Mouse (Mus musculus): Measurements from ENCODE around the gene Klk8.

The Klk8 gene

GRCm38 (mm10) chr7:43797333-43797769, at the start of gene Klk8:
Gene Klk8, plus strand, starts transcription at chr7:43797577.
- peak; percentile 11 for DNase-seq (ENCODE audit: low read depth, low spot score)

GRCm38 (mm10) chr7:43747788-43748187, 49.6 kb upstream of the Klk8 start:
- DNase-seq (ENCODE audit: low read depth, low spot score): no peak

- no peak for DNase-seq (ENCODE audit: low read depth, low spot score)
Observed at GRCm38 (mm10) chr7:43752806-43753205, 44.6 kb upstream of the Klk8 start.

DNA sequence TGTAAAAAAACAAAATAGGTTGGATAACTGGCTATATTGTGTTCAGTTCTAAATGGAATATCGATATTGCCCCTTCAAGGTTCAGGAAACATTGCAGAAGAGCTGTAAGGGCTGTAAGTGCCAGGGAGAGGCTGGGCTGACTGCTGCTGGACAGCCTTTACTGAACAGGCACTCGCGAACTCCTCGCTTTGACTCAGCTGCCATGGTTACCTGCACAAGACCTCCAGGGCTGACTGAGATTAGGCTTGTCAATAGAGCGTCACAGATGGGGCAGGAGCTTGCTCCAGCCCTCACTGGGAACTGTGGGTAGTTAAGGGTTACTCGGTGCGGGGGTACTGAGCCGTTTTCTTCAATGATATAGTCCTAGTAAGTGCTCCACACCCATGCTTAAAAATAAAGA, 30.9 kb upstream of the Klk8 start:
- DNase-seq (ENCODE audit: low read depth, low spot score): no peak

DNA sequence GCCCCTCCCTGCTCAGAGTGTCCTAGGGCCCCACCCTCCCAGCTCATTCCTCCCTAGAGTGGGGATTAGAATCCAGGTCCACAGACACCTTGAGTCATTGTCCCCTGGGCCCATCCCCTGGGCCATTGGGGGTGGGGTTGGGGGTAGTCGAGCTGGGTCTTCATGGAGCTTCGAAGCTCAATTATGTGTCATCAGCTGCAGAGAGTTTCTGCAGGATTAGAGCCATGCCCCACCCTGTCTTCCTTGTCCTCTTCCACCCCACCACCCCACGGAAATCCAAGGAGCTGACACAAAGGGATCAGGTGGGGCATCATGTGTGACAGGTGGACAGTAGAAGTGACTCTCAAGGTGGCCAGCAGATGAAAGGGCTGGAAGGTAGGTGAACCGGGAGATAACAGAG, 28.8 kb upstream of the Klk8 start, which contains the start of gene Klk12:
Klk12 (plus strand) TSS at position 301 of the 400 bp plus-strand sequence.
- no peak for DNase-seq (ENCODE audit: low read depth, low spot score)

DNA sequence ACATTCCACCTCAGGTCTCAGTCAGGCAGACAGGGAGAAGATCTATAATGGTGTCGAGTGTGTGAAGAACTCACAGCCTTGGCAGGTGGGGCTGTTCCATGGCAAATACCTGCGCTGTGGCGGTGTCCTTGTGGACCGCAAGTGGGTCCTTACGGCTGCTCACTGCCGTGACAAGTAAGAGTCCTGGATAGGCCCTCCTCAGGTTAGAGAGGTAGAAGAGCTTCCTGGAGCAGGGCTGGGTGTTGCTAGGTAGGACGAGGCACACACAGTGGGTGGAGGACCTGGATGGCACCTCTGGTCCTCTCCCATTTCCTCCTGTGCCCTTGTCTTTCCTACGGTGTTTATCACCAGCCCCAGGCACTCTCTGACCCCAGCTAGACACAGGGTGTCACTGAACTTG, 27.7 kb upstream of the Klk8 start:
- no peak for DNase-seq (ENCODE audit: low read depth, low spot score)

DNA sequence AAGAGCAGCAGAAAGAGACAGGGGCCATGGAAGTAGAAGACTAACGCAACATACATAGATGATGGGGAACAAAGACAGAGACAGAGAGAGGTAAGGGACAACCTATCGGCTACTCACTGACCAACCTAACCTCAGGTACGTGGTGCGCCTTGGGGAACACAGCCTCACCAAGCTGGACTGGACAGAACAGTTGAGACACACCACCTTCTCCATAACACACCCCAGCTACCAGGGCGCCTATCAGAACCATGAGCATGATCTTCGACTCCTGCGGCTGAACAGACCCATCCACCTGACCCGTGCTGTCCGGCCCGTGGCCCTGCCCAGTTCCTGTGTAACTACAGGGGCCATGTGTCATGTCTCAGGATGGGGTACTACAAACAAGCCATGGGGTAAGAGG, 26.7 kb upstream of the Klk8 start:
- DNase-seq (ENCODE audit: low read depth, low spot score): no peak

DNA sequence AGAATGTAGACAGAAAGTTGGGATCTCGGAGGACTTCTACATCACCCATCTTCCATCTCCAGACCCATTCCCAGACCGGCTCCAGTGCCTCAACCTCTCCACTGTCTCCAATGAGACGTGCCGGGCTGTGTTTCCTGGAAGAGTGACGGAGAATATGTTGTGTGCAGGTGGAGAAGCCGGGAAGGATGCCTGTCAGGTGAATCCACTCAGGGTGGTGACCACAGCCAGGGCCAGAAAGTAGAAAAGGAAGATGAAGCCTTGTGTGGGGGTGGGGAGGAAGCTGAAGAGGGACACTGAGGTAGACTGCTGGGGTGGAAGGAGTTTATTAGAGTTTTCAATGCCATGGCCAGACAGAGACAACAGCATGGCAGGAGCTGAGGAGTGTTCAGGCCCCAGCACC, 25.5 kb upstream of the Klk8 start:
- DNase-seq (ENCODE audit: low read depth, low spot score): no peak

DNA sequence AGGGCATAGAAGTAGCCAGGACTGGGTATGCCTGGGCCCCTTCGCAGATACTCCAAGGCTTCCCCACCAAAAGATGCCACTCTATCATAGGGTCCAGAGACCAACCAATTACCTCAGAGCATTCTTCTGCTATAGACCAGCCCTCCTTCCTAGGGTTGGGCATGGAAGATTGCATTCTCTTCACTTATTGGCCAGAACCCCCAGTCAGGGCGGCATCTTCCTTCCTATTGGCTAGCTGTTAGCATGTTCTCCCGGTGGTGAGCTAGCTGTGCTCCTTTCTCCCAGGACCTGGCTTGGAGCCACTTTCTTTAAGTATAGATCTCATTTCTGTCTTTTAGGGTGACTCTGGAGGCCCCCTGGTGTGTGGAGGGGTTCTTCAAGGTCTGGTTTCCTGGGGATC, 24.5 kb upstream of the Klk8 start:
- DNase-seq (ENCODE audit: low read depth, low spot score): no peak

DNA sequence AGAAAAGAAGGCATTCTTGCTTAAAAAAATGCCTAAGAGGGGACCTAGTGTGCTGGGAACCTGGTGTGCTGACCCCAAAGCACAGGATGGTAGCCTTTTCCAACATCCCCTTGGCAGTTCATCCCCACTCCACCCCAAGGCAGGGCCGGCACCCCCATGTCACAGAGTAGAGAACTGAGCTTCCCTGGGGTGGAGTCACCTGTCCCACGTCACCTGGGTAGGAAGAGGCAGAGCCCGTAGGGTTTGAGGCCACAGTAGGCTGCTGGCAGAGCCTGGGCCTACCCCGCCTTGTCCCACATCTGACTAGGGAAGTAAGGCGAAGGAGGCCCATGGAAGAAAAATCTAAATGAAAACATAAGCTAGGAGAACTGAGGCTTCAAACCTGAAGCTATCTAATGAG, 23.0 kb upstream of the Klk8 start, which contains the start of gene Klk11:
Klk11 (plus strand) TSS at position 241 of the 400 bp plus-strand sequence.
- no peak for DNase-seq (ENCODE audit: low read depth, low spot score)

- no peak for DNase-seq (ENCODE audit: low read depth, low spot score)
Observed at GRCm38 (mm10) chr7:43774802-43775201, 22.6 kb upstream of the Klk8 start.

DNA sequence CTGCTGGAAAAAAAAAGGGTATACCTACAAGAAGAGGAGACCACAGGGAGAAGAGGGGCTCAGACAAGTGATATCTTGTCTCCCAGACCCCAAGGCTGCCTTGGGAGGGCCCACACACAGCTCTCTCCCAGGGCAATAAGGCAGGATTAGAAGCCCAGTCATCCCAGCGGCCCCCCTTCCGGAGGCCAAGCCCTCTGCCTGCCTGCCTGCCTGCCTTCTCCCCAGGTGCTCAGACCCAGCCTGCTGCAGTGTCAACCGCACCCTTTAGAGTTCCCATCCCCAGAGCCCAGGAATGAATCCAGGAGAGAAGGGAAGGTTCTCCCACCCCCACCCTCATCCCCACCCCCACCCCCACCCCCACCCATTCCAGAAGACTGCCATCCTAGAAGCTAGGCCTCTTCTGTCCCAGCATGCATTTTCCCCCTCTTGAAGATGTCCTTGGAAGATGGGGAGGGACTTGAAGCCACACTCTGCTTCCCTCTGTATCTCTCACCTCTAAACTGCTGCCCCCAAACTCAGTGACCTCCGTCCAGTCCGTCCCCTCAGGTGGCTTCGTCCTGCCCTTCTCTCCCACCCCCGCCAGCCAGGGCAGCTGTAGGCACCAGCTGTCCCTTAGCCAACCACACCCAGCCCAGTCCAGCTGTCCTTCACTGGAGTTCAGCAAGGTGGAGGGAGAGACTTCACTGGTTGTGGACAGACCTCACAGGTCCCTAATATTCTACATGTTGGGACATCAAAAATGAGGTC, 21.9 kb upstream of the Klk8 start:
- DNase-seq (ENCODE audit: low read depth, low spot score): no peak

DNA sequence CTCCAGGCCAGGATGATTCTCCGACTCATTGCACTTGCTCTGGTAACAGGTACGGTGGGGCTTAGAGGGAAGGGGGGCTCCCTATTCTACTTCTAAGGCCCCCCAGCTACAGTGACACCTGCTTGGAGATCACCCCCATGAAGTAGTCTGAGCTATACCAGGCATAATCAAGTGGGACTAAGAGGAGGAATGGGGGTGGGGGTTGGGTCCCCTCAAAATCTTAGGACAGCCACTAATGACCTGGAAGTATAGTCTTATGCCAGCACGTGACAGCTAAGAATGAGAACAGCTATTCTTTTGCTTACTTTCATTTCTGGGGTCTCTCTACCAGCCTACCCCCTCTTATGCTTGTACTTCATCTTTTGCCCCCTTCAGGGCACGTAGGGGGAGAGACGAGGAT, 20.9 kb upstream of the Klk8 start:
- no peak for DNase-seq (ENCODE audit: low read depth, low spot score)

DNA sequence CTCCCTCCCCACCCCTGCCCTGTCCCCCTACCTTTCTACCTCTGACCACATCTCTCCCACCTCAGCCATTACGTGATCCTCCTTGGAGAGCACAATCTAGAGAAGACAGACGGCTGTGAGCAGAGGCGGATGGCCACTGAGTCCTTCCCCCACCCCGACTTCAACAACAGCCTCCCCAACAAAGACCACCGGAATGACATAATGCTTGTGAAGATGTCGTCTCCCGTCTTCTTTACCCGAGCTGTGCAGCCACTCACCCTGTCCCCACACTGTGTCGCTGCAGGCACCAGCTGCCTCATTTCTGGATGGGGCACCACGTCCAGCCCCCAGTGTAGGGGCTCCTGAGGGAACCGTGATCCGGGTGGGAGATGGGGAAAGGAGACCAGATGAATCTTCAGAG, 20.0 kb upstream of the Klk8 start:
- DNase-seq (ENCODE audit: low read depth, low spot score): no peak

DNA sequence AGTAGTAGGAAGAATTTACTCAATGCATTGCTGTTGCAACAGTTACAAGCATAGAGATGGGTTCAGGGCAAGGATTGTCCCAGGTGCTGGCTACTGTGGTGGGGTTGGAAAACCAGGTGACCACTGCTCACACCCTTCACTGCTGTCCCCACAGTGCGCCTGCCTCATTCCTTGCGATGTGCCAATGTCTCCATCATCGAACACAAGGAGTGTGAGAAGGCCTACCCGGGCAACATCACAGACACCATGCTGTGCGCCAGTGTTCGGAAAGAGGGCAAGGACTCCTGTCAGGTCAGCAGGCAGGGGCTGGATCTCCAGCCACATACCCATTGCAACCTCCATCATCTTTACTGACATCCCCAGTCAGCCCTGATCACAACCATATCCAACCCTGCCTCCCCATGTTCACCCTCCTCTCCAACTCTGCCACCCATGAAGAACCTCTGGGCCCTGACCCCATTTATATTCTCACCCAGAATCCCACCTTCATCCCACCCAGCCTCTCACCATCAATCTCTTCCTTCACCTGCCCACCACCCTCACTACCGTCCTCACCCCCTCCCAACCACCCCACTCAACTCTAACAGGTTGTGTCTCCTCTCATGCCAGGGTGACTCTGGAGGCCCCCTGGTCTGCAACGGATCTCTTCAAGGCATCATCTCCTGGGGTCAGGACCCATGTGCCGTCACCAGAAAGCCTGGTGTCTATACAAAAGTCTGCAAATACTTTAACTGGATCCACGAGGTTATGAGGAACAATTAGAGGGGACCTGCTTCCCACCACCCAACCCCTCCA, 19.0 kb upstream of the Klk8 start:
- DNase-seq (ENCODE audit: low read depth, low spot score): no peak

DNA sequence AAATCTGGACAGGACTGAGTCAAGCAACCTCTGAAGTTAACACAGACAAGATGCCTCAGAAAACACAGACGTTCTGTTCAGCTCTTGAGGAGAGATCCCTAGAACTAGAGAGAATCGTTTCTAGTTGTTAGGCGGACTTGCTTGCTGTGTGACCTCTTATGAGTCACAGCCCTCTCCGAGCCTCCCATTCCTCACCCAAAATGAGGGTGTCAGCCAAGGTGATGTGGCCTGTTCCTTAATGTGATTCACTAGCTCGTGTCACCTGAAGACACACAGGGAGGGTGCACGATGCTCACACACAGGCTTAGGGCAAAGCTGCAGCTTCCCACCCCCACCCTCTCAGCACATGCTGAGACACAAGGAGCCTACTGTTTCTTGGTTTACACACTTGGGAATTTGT, 17.1 kb upstream of the Klk8 start:
- DNase-seq (ENCODE audit: low read depth, low spot score): no peak

DNA sequence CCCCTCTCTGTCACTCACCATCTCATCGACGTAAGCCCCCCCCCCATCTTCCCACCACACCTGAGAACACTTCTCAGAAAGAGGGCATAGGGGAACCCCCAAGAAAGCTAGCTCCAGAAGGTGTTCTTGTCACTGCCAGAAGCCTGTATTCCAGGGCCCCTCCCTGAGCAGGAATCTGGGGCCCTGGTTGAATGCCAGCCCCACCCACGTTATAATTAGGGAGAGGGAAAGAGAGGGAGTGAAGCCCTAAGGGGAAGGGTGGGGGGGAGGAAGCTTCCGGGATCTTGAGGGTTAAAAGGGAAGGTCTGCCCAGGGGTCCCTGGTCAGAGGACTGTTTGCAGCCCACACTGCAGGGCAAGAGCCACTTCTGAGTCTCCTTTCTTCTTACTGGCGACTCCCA, 16.6 kb upstream of the Klk8 start, which contains the start of gene Klk10:
Klk10 (plus strand) TSS at position 290 of the 400 bp plus-strand sequence.
- DNase-seq (ENCODE audit: low read depth, low spot score): no peak

- no peak for DNase-seq (ENCODE audit: low read depth, low spot score)
Observed at GRCm38 (mm10) chr7:43781541-43781940, 15.8 kb upstream of the Klk8 start.

GRCm38 (mm10) chr7:43782275-43783265, 14.8 kb upstream of the Klk8 start:
- peak; percentile 85 for DNase-seq (ENCODE audit: low read depth, low spot score)

- DNase-seq (ENCODE audit: low read depth, low spot score): no peak
Observed at GRCm38 (mm10) chr7:43785286-43785685, 12.1 kb upstream of the Klk8 start.

GRCm38 (mm10) chr7:43788096-43788495, 9.3 kb upstream of the Klk8 start:
- DNase-seq (ENCODE audit: low read depth, low spot score): no peak

- no peak for DNase-seq (ENCODE audit: low read depth, low spot score)
Observed at GRCm38 (mm10) chr7:43789295-43789694, 8.1 kb upstream of the Klk8 start.
